Mouse (Mus musculus) CD8-positive naive resting alpha-beta T cell, adult 2 months (primary cell): Measurements from ENCODE around the gene Olfr56.

Experiments
- DNase-seq, 2 experiments: peaks; one replicate each; pipeline ENCODE4 v3.0.0; 2022; ENCODE audit warnings: low read depth in 2 of 2, low spot score in 2 of 2

The Olfr56 gene

GRCm38 (mm10) chr11:49091171-49091570 lies 112.5 kb downstream of the Olfr56 start:
- no peak for DNase-seq

GRCm38 (mm10) chr11:49092053-49092586 lies 113.4 kb downstream of the Olfr56 start:
- no peak for DNase-seq

- no peak for DNase-seq
Observed at GRCm38 (mm10) chr11:49092786-49093185, 114.1 kb downstream of the Olfr56 start.

- peak; percentile 55 to 61 for DNase-seq
Observed at GRCm38 (mm10) chr11:49093861-49094660, 115.4 kb downstream of the Olfr56 start.

- DNase-seq: no peak
Observed at GRCm38 (mm10) chr11:49095367-49095766, 116.7 kb downstream of the Olfr56 start.

GRCm38 (mm10) chr11:49100409-49100808 lies 121.7 kb downstream of the Olfr56 start:
- DNase-seq: no peak

- peak; percentile 42 to 58 for DNase-seq
Observed at GRCm38 (mm10) chr11:49101500-49101899, 122.8 kb downstream of the Olfr56 start.

GRCm38 (mm10) chr11:49103047-49103693 lies 124.5 kb downstream of the Olfr56 start:
- DNase-seq: peak; percentile 88 to 92

GRCm38 (mm10) chr11:49105752-49106151 lies 127.1 kb downstream of the Olfr56 start:
- no peak for DNase-seq

- DNase-seq: no peak
Observed at GRCm38 (mm10) chr11:49107650-49108537, 129.2 kb downstream of the Olfr56 start.

GRCm38 (mm10) chr11:49108833-49109232 lies 130.1 kb downstream of the Olfr56 start:
- DNase-seq: peak; percentile 44 to 55

GRCm38 (mm10) chr11:49111000-49111399 lies 132.3 kb downstream of the Olfr56 start:
- no peak for DNase-seq

- DNase-seq: no peak
Observed at GRCm38 (mm10) chr11:49112624-49113219, 134.0 kb downstream of the Olfr56 start.

- no peak for DNase-seq
Observed at GRCm38 (mm10) chr11:49114158-49114557, 135.5 kb downstream of the Olfr56 start.

GRCm38 (mm10) chr11:49114774-49115173 lies 136.1 kb downstream of the Olfr56 start, which contains the start of gene Olfr1396:
TSS of gene Olfr1396 (minus strand) at chr11:49114874.
- no peak for DNase-seq

GRCm38 (mm10) chr11:49119635-49120034 lies 140.9 kb downstream of the Olfr56 start:
- no peak for DNase-seq

- no peak for DNase-seq
Observed at GRCm38 (mm10) chr11:49124169-49124568, 145.5 kb downstream of the Olfr56 start.

GRCm38 (mm10) chr11:49141974-49142373 lies 163.3 kb downstream of the Olfr56 start, which contains the start of gene Olfr1395:
TSS of gene Olfr1395 (plus strand) at chr11:49142274.
- DNase-seq: no peak

GRCm38 (mm10) chr11:49154077-49154476 lies 175.4 kb downstream of the Olfr56 start, which contains the start of gene Olfr1394:
TSS of gene Olfr1394 (plus strand) at chr11:49154377.
- no peak for DNase-seq
